Mouse (Mus musculus) CH12.LX (cell line): ENCODE results near the gene Nol6. TPM values are rescaled to one million over a fixed set of nuclear protein-coding genes. Genes with fewer than 3 reads are reported as not detected.

Experiments used
- DNase-seq: peaks from one replicate; pipeline ENCODE4 v3.0.0-alpha.2; 2013; ENCODE audit errors: extremely low read depth
- H3K27ac ChIP-seq: 2 replicates; pipeline ENCODE4 v1.5.1; 2012; ENCODE audit warnings: low read depth, mild to moderate bottlenecking, control low read depth, moderate library complexity; ENCODE audit not compliant: insufficient read depth
- H3K27me3 ChIP-seq: replicated peaks from 2 replicates; pipeline ENCODE3; 2012; ENCODE audit warnings: inconsistent platforms
- H3K36me3 ChIP-seq, 2 experiments: replicated peaks in 1 of 2; 2 replicates each; pipeline versions ENCODE3 to v1.6.1; 2012; ENCODE audit warnings: inconsistent platforms in 1 of 2, low read length in 1 of 2, mild to moderate bottlenecking in 1 of 2, mixed read lengths in 1 of 2, moderate library complexity in 1 of 2; ENCODE audit not compliant: control insufficient read depth in 1 of 2, insufficient read depth in 1 of 2
- H3K4me1 ChIP-seq, 2 experiments: 2 replicates each; pipeline ENCODE4 v1.6.1; 2012; ENCODE audit warnings: inconsistent platforms in 1 of 2, moderate library complexity in 1 of 2; ENCODE audit not compliant: insufficient read depth in 2 of 2, control insufficient read depth in 1 of 2
- H3K4me2 ChIP-seq: 2 replicates; pipeline ENCODE4 v1.6.1; 2012; ENCODE audit warnings: low read depth, mild to moderate bottlenecking, control low read depth; ENCODE audit not compliant: poor library complexity, insufficient read depth, severe bottlenecking
- H3K4me3 ChIP-seq, 3 experiments: fragments of 150-350 bp in 1 of 3; sonication (generic) in 1 of 3; replicated peaks in 1 of 3; 2 replicates each; pipeline versions ENCODE3 to v1.5.1; 2011 to 2012; ENCODE audit warnings: low read depth in 2 of 3, low read length in 2 of 3, mild to moderate bottlenecking in 2 of 3, moderate library complexity in 2 of 3, control low read depth in 1 of 3, improper control_type of control experiment in 1 of 3, inconsistent platforms in 1 of 3, mixed read lengths in 1 of 3; ENCODE audit not compliant: poor library complexity in 1 of 3
- H3K79me2 ChIP-seq: replicated peaks from 2 replicates; pipeline ENCODE4 v1.6.1; 2012; ENCODE audit warnings: mild to moderate bottlenecking, moderate library complexity; ENCODE audit not compliant: control insufficient read depth, poor library complexity, insufficient read depth, severe bottlenecking; ENCODE audit errors: extremely low read depth
- H3K9ac ChIP-seq: 2 replicates; pipeline ENCODE4 v1.6.1; 2012; ENCODE audit warnings: low read depth, mild to moderate bottlenecking, control low read depth, moderate library complexity; ENCODE audit not compliant: insufficient read depth
- H3K9me3 ChIP-seq: replicated peaks from 2 replicates; pipeline ENCODE3; 2012; ENCODE audit warnings: low read length, inconsistent platforms, mixed read lengths
- BHLHE40 ChIP-seq: IDR thresholded peaks from 2 replicates; pipeline ENCODE4 v1.6.1; 2011; ENCODE audit warnings: mild to moderate bottlenecking, low read depth, low read length, improper control_type of control experiment
- CHD2 ChIP-seq: IDR thresholded peaks from 2 replicates; pipeline ENCODE4 v1.6.1; 2011; ENCODE audit warnings: low read length, improper control_type of control experiment
- E2F4 ChIP-seq: IDR thresholded peaks from 2 replicates; pipeline ENCODE4 v1.6.1; 2011; ENCODE audit warnings: low read depth, low read length, improper control_type of control experiment; ENCODE audit not compliant: insufficient replicate concordance
- EP300 ChIP-seq: IDR thresholded peaks from 2 replicates; pipeline ENCODE4 v1.6.1; 2011; ENCODE audit warnings: low read length, improper control_type of control experiment
- ETS1 ChIP-seq: conservative IDR thresholded peaks from 2 replicates; pipeline ENCODE4 v1.6.1; 2012; ENCODE audit warnings: low read depth, mild to moderate bottlenecking, inconsistent platforms, low read length, improper control_type of control experiment, moderate library complexity
- GABPA ChIP-seq: IDR thresholded peaks from 2 replicates; pipeline ENCODE4 v1.6.1; 2012; ENCODE audit warnings: low read depth, low read length, improper control_type of control experiment, inconsistent platforms; ENCODE audit not compliant: insufficient replicate concordance
- HCFC1 ChIP-seq: IDR thresholded peaks from 2 replicates; pipeline ENCODE4 v1.6.1; 2012; ENCODE audit warnings: low read depth, mild to moderate bottlenecking, inconsistent platforms, low read length, improper control_type of control experiment
- IRF4 ChIP-seq: IDR thresholded peaks from 2 replicates; pipeline ENCODE4 v1.6.1; 2014; ENCODE audit warnings: low read depth, mild to moderate bottlenecking, inconsistent platforms, low read length, improper control_type of control experiment
- JUND ChIP-seq: conservative IDR thresholded peaks from 2 replicates; pipeline ENCODE4 v1.6.1; 2011; ENCODE audit warnings: low read depth, low read length, improper control_type of control experiment
- MAFK ChIP-seq: IDR thresholded peaks from 2 replicates; pipeline ENCODE4 v1.6.1; 2011; ENCODE audit warnings: low read length, improper control_type of control experiment; ENCODE audit not compliant: insufficient replicate concordance
- MAX ChIP-seq: IDR thresholded peaks from 2 replicates; pipeline ENCODE4 v1.6.1; 2011; ENCODE audit warnings: low read length, improper control_type of control experiment
- MAZ ChIP-seq: IDR thresholded peaks from 2 replicates; pipeline ENCODE4 v1.6.1; 2012; ENCODE audit warnings: low read depth, mild to moderate bottlenecking, inconsistent platforms, low read length, improper control_type of control experiment, moderate library complexity
- MYC ChIP-seq: IDR thresholded peaks from 2 replicates; pipeline ENCODE4 v1.6.1; 2011; ENCODE audit warnings: low read depth, mild to moderate bottlenecking, improper control_type of control experiment, low read length
- NELFE ChIP-seq: IDR thresholded peaks from 2 replicates; pipeline ENCODE4 v1.6.1; 2011; ENCODE audit warnings: low read depth, low read length, improper control_type of control experiment
- POLR2A ChIP-seq: IDR thresholded peaks from 2 replicates; pipeline ENCODE4 v1.6.1; 2011; ENCODE audit warnings: low read depth, mild to moderate bottlenecking, improper control_type of control experiment, low read length
- RAD21 ChIP-seq: IDR thresholded peaks from 2 replicates; pipeline ENCODE4 v1.6.1; 2011; ENCODE audit warnings: low read depth, mild to moderate bottlenecking, low read length, improper control_type of control experiment, moderate library complexity
- RCOR1 ChIP-seq: conservative IDR thresholded peaks from 2 replicates; pipeline ENCODE4 v1.6.1; 2012; ENCODE audit warnings: low read depth, mild to moderate bottlenecking, inconsistent platforms, low read length, improper control_type of control experiment
- SIN3A ChIP-seq: IDR thresholded peaks from 2 replicates; pipeline ENCODE4 v1.6.1; 2012; ENCODE audit warnings: low read length, improper control_type of control experiment, inconsistent platforms
- TBP ChIP-seq: conservative IDR thresholded peaks from 2 replicates; pipeline ENCODE4 v1.6.1; 2011; ENCODE audit warnings: low read depth, low read length, improper control_type of control experiment
- TCF12 ChIP-seq: IDR thresholded peaks from 2 replicates; pipeline ENCODE4 v1.6.1; 2014; ENCODE audit warnings: low read depth, mild to moderate bottlenecking, inconsistent platforms, low read length, improper control_type of control experiment
- UBTF ChIP-seq: IDR thresholded peaks from 2 replicates; pipeline ENCODE4 v1.6.1; 2012; ENCODE audit warnings: low read depth, mild to moderate bottlenecking, inconsistent platforms, low read length, improper control_type of control experiment, moderate library complexity
- USF2 ChIP-seq: conservative IDR thresholded peaks from 2 replicates; pipeline ENCODE4 v1.6.1; 2011; ENCODE audit warnings: low read depth, low read length, improper control_type of control experiment
- ZC3H11A ChIP-seq: IDR thresholded peaks from 2 replicates; pipeline ENCODE4 v1.6.1; 2012; ENCODE audit warnings: low read depth, mild to moderate bottlenecking, inconsistent platforms, low read length, improper control_type of control experiment
- ZKSCAN1 ChIP-seq: IDR thresholded peaks from 2 replicates; pipeline ENCODE4 v1.6.1; 2012; ENCODE audit warnings: low read depth, inconsistent platforms, low read length, improper control_type of control experiment, borderline replicate concordance
- ZNF384 ChIP-seq: IDR thresholded peaks from 2 replicates; pipeline ENCODE4 v1.6.1; 2012; ENCODE audit warnings: low read depth, low read length, improper control_type of control experiment, inconsistent platforms
- dilution Hi-C: fragments of 300-500 bp; cut with MboI; formaldehyde crosslinking; loops from 2 replicates; pipeline ENCODE4 v1.14.3; 2020; ENCODE audit warnings: low sequenced_read_pairs; ENCODE audit not compliant: extremely low pct_unique_long_range_greater_than_20kb, extremely low pct_ligation_motif_present
- in situ Hi-C: fragments of 300-500 bp; cut with MboI; formaldehyde crosslinking; loops from 3 replicates; pipeline ENCODE4 v1.14.3; 2019; ENCODE audit warnings: low sequenced_read_pairs, low pct_ligation_motif_present, low pct_unique_long_range_greater_than_20kb, mixed read lengths
- polyA plus RNA-seq: library from polyadenylated mRNA; unstranded; fragments of >175 nt; gene quantifications from 2 replicates; pipeline ENCODE4 v1.2.1, GENCODE M21; 2012; ENCODE audit warnings: low read depth; ENCODE audit not compliant: insufficient read length
- total RNA-seq, 2 experiments: library from RNA; depleted of rRNA; stranded (reverse); fragments of 300-350 nt in 1 of 2; fragments of >200 nt in 1 of 2; gene quantifications; 2 replicates each; pipeline ENCODE4 v1.2.3; 2012 to 2014

Gene Nol6
- total and polyA plus RNA-seq, 3 experiments, result 22.0 to 81.5 (median 30.0) TPM

- in situ Hi-C loops, result no loop called here
- Histone ChIP-seq H3K27ac (no peak overlapping the region), H3K9me3 (no peaks in the 10 kb centered on the region), H3K27me3 (no peaks in the 10 kb centered on the region), H3K79me2 (peaks cover 9% of the 10 kb centered on the region), H3K9ac (no peak overlapping the region), H3K4me3 (no peak overlapping the region), H3K36me3 (peaks cover 0 to 24% of the 10 kb centered on the region in 2 experiments), H3K4me2 (no peak overlapping the region), H3K4me1 (peaks cover 0 to 35% of the 10 kb centered on the region in 2 experiments; a peak in 2 of 4 replicates)
- DNase-seq, result no peak
- no peak for TF ChIP-seq E2F4
- TF ChIP-seq EP300, result no peak
- no peak for TF ChIP-seq RAD21
- no peak for TF ChIP-seq ZKSCAN1
- TF ChIP-seq MAZ, result no peak
- no peak for TF ChIP-seq MAFK
- no peak for TF ChIP-seq GABPA
- TF ChIP-seq UBTF, result no peak
- TF ChIP-seq JUND, result no peak
- dilution Hi-C loops, result no loop called here
Measured at GRCm38 (mm10) chr4:41151186-41151585, 26.9 kb upstream of the Nol6 start.

GRCm38 (mm10) chr4:41149891-41150290, 25.6 kb upstream of the Nol6 start:
- dilution Hi-C loops, result no loop called here
- no peak overlapping the region for H3K9ac ChIP-seq

GRCm38 (mm10) chr4:41142601-41143000, 18.3 kb upstream of the Nol6 start:
- dilution Hi-C loops, result no loop called here
- Histone ChIP-seq H3K9ac (no peak overlapping the region), H3K36me3 (peaks cover 0 to 44% of the 10 kb centered on the region in 2 experiments), H3K27ac (no peak overlapping the region), H3K79me2 (peaks cover 21% of the 10 kb centered on the region), H3K4me3 (no peak overlapping the region), H3K27me3 (no peaks in the 10 kb centered on the region), H3K4me1 (peaks cover 0 to 52% of the 10 kb centered on the region in 2 experiments; a peak in 2 of 4 replicates), H3K9me3 (no peaks in the 10 kb centered on the region), H3K4me2 (no peak overlapping the region)
- TF ChIP-seq IRF4 (no peak), MAZ (no peak), NELFE (no peak), MYC (no peak), TBP (no peak), CHD2 (no peak), TCF12 (no peak), ETS1 (no peak), E2F4 (no peak), ZNF384 (no peak), ZC3H11A (no peak), POLR2A (no peak), JUND (no peak), HCFC1 (no peak), MAX (no peak), SIN3A (no peak)
- DNase-seq, result no peak
- in situ Hi-C loops, result no loop called here

More at GRCm38 (mm10) chr4:41149891-41150290, 25.6 kb upstream of the Nol6 start:
- H3K9me3 ChIP-seq, result no peaks in the 10 kb centered on the region
- in situ Hi-C loops, result no loop called here
- no peak overlapping the region for H3K4me3 ChIP-seq
- peaks cover 0 to 31% of the 10 kb centered on the region in 2 experiments for H3K36me3 ChIP-seq
- no peak for DNase-seq
- H3K27me3 ChIP-seq, result no peaks in the 10 kb centered on the region
- peaks cover 0 to 28% of the 10 kb centered on the region in 2 experiments; a peak in 2 of 4 replicates for H3K4me1 ChIP-seq
- H3K4me2 ChIP-seq, result no peak overlapping the region
- TF ChIP-seq USF2 (no peak), MAX (no peak), RCOR1 (no peak), BHLHE40 (no peak)
- H3K27ac ChIP-seq, result no peak overlapping the region
- peaks cover 9% of the 10 kb centered on the region for H3K79me2 ChIP-seq
